Mouse (Mus musculus): ENCODE measurements around the gene Tmem184b.

DNA sequence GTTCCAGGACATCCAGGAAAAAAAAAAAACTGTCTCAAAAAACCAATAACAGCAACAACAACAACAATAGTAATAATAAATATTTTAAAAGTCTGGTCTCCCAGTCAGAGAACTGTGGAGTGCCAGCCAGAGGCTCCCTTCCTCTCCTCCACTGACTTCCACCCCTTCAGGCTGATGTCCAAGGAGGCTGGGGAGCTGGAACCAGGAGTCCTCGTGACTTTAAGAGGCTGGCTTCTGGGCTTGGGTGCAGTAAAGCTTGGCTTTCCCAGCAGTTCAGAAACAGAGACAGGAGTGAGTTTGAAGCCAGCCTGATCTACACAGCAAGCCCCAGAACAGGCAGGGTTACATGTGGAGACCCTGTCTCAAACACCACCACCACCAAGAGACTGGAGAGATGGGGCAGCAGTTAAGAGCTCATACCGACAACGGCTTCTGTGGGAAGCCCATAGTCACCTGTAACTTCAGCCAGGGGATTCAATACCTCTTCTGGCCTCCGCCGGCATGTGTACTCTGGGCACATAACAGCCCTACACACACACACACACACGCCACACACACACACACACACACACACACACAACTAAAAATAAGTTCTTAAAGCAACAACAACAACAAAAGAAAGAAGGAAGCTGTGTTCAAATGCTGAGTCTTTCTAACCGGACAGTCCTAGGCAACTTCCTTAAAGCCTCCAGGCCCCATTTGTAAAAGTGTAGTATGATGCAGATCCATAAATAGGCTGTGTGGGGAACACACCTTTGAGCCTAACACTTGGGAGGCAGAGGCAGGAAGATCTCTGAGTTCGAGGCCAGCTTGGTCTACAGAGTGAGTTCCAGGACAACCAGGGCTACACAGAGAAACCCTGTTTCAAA is 42.7 kb upstream of the Tmem184b start:
- TF ChIP-seq POLR2A (IDR thresholded peaks at IDR 0.05; ENCODE audit: borderline replicate concordance, extremely low read depth, low read depth, low read length) (no peak), CTCF (IDR thresholded peaks at IDR 0.05; ENCODE audit: insufficient read depth, low read length) (no peak)
